Mouse (Mus musculus) cortical plate, adult 2 months (tissue): ENCODE results near the gene Thada.

Experiments used
- CTCF ChIP-seq: fragments of 200-500 bp; IDR thresholded peaks from 2 replicates; pipeline ENCODE4 v1.5.1; 2011; ENCODE audit warnings: mild to moderate bottlenecking, control low read depth, low read length; ENCODE audit not compliant: insufficient read depth; ENCODE audit errors: extremely low read depth
- POLR2A ChIP-seq: fragments of 200-500 bp; IDR thresholded peaks from 2 replicates; pipeline ENCODE4 v1.6.1; 2011; ENCODE audit warnings: mild to moderate bottlenecking, low read length, control low read depth; ENCODE audit not compliant: insufficient read depth; ENCODE audit errors: extremely low read depth

DNA sequence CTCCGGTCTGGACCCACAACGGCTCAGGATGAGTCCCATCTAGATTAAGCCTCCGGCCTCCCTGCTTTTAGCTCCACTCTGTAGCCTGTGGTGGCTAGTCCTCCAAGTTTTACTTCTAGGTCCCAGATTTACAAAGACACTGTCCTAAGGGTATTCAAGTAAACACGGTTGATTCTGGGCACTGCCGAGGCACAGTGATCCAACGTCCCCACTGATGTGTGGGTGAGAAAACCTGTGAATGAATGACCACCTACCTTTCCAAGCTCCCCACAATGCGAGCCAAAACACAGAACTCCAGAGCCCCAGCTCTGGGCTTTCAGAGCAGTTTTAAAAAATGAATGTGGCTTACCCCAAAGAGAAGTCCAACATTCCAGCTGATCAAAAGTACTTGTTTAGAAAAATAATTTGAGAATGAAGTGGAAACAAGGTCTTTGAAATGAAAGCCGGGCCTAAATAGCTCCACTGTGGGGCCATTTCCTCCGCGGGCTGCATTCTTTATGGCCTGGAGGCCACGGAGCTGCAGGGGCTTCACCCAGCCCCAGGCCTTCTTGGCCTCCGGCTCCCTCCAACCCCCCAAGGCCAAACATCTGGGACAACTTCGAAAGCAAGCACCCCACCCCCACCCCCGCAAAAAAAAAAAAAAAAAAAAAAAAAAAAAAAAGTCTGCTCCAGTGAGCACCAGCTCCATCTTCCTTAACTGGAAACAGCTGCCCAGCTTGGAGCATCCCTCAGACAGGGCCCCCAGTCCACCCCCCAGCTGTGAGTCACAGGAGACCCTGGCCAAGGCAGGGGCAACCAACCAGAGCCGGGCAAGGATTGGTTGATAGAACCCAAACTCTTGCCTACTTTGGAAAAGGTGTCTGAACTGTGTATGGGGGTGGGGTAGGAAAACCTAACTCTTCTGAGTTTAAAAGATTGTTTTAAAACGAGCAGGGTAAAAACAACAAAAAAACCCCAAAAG, 283.4 kb downstream of the Thada start:
- TF ChIP-seq CTCF = no peak
- TF ChIP-seq POLR2A = no peak
